Mouse (Mus musculus) telencephalon, adult 2 months (tissue): Measurements from ENCODE around the gene Trim14.
"Not testable (repeated sequence)": the region's sequence is repeated elsewhere in the genome, so short reads cannot be mapped to it uniquely, and the experiment has no call there.

ENCODE experiments used
- DNase-seq: peaks from one replicate; pipeline ENCODE4 v3.0.0-alpha.2; 2011; ENCODE audit warnings: low read depth, low spot score

Gene Trim14

GRCm38 (mm10) chr4:46535840-46536361 is at the start of gene Trim14:
Gene Trim14 (minus strand): TSS chr4:46536141.
- no peak for DNase-seq

- DNase-seq, result no peak
These were observed 49.3 kb upstream of the Trim14 start for GRCm38 (mm10) chr4:46585041-46585810.

- DNase-seq, result not testable (repeated sequence)
These were observed 48.6 kb upstream of the Trim14 start for GRCm38 (mm10) chr4:46584536-46584935.

- DNase-seq, result not testable (repeated sequence)
These were observed 48.1 kb upstream of the Trim14 start for GRCm38 (mm10) chr4:46584084-46584483.

- not testable (repeated sequence) for DNase-seq
These were observed 46.1 kb upstream of the Trim14 start for GRCm38 (mm10) chr4:46582024-46582423.

GRCm38 (mm10) chr4:46581577-46581976 is 45.6 kb upstream of the Trim14 start:
- DNase-seq, result not testable (repeated sequence)

GRCm38 (mm10) chr4:46580799-46581243 is 44.9 kb upstream of the Trim14 start:
- not testable (repeated sequence) for DNase-seq

GRCm38 (mm10) chr4:46578796-46579346 is 42.9 kb upstream of the Trim14 start:
- not testable (repeated sequence) for DNase-seq

- DNase-seq, result no peak
These were observed 42.3 kb upstream of the Trim14 start for GRCm38 (mm10) chr4:46578228-46578627.

GRCm38 (mm10) chr4:46575509-46576284 is 39.8 kb upstream of the Trim14 start:
- DNase-seq, result not testable (repeated sequence)

GRCm38 (mm10) chr4:46574841-46575240 is 38.9 kb upstream of the Trim14 start:
- no peak for DNase-seq

- no peak for DNase-seq
These were observed 38.2 kb upstream of the Trim14 start for GRCm38 (mm10) chr4:46574024-46574753.

GRCm38 (mm10) chr4:46572616-46573015 is 36.7 kb upstream of the Trim14 start:
- DNase-seq, result no peak

- no peak for DNase-seq
These were observed 35.8 kb upstream of the Trim14 start for GRCm38 (mm10) chr4:46571744-46572143.

- DNase-seq, result no peak
These were observed 33.7 kb upstream of the Trim14 start for GRCm38 (mm10) chr4:46569671-46570070.

- no peak for DNase-seq
These were observed 32.2 kb upstream of the Trim14 start for GRCm38 (mm10) chr4:46568169-46568568.

GRCm38 (mm10) chr4:46566931-46567671 is 31.2 kb upstream of the Trim14 start:
- DNase-seq, result no peak

- no peak for DNase-seq
These were observed 29.5 kb upstream of the Trim14 start for GRCm38 (mm10) chr4:46565393-46565955.

GRCm38 (mm10) chr4:46564247-46564646 is 28.3 kb upstream of the Trim14 start:
- DNase-seq, result no peak

- no peak for DNase-seq
These were observed 27.9 kb upstream of the Trim14 start for GRCm38 (mm10) chr4:46563847-46564246.
